ENCODE assay signal across 21 mouse cellular contexts in the genomic region with DNA sequence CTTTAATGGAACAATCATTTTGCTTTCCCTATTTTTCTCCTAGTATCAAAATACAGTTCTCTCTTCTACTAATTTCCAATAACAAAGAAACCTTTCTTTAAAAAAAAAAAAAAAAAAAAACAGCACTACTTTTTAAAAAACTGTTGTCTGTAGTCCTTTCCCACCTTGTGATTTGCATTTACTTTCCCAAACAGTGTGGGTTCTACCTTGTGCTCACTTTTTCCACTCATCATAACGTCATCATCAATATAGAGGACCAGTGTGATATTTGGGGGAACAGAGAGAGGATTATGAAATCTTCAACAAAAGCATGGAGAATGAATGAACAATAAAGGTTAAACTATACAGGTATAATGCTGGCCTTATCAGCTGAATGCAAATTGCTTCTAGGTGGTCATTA. TPM values are rescaled to one million over a fixed set of nuclear protein-coding genes. Genes with fewer than 3 reads are reported as not detected.
A peak's percentile ranks its signal among the peaks of the same experiment; 100 is the strongest.
DNase-seq lines count a peak whose midpoint lies in the region; ATAC-seq and TF ChIP-seq lines count a peak whose summit lies in the region.
"Had no signal": no experiment of that assay in that cellular context is flagged by ENCODE, and none has a peak within 500 bp of the region (broad histone marks: within the 10 kb centered on the region; RNA-seq: fewer than 3 reads in every experiment).

No protein-coding gene starts in this region.

- in situ Hi-C loops in CH12.LX (cut with MboI; ENCODE audit: low pct_ligation_motif_present, low pct_unique_long_range_greater_than_20kb, low sequenced_read_pairs) = no loop called here

- H3K27me3 ChIP-seq in CH12.LX (replicated peaks) = no peaks in the 10 kb centered on the region
- H3K27me3 ChIP-seq in splenic B cell, adult 2 months (ENCODE audit: control insufficient read depth, insufficient read depth, low read length, poor library complexity, severe bottlenecking) = no peaks in the 10 kb centered on the region
- H3K27me3 ChIP-seq: forebrain, embryonic 12.5 days; forebrain, embryonic 15.5 days; hindbrain, embryonic 12.5 days; hindbrain, embryonic 15.5 days; Patski had no signal

- no peak for TF ChIP-seq CTCF in CH12.LX (conservative IDR thresholded peaks at IDR 0.05 in 1 of 2, IDR thresholded peaks at IDR 0.05 in 1 of 2; ENCODE audit: low read depth in 2 of 2, low read length in 2 of 2)

- peaks cover 0 to 29% of the 10 kb centered on the region in 2 experiments for H3K36me3 ChIP-seq in CH12.LX (replicated peaks in 1 of 2; ENCODE audit: control insufficient read depth in 1 of 2, insufficient read depth in 1 of 2, low read length in 1 of 2)
- H3K36me3 ChIP-seq in splenic B cell, adult 2 months (ENCODE audit: control insufficient read depth, insufficient read depth, low read length, poor library complexity, severe bottlenecking) = no peaks in the 10 kb centered on the region
- H3K36me3 ChIP-seq: forebrain, embryonic 15.5 days; hindbrain, embryonic 15.5 days had no signal

- TF ChIP-seq RAD21 in CH12.LX (IDR thresholded peaks at IDR 0.05; ENCODE audit: low read depth, low read length) = no peak

- no peak overlapping the region for H3K27ac ChIP-seq in CH12.LX (ENCODE audit: insufficient read depth, low read depth)
- H3K27ac ChIP-seq: forebrain, embryonic 12.5 days; forebrain, embryonic 15.5 days; hindbrain, embryonic 12.5 days; hindbrain, embryonic 15.5 days had no signal

- no peak overlapping the region for H3K4me2 ChIP-seq in CH12.LX (ENCODE audit: insufficient read depth, low read depth, poor library complexity, severe bottlenecking)
- H3K4me2 ChIP-seq: forebrain, embryonic 12.5 days; forebrain, embryonic 15.5 days; heart, embryonic 11.5 days; hindbrain, embryonic 12.5 days; hindbrain, embryonic 15.5 days had no signal

- no peak for ATAC-seq in megakaryocyte-erythroid progenitor cell, adult 5-6 weeks (replicated peaks; ENCODE audit: low FRiP score, low TSS enrichment, poor library complexity, severe bottlenecking)
- ATAC-seq: forebrain, embryonic 15.5 days; intestine, embryonic 16.5 days; Patski had no signal

- DNase-seq in CD4-positive helper T cell, adult 2 months (ENCODE audit: low read depth, low spot score) = peak; percentile 42
- peak; percentile 64 for DNase-seq in CH12.LX (ENCODE audit: extremely low read depth)
- DNase-seq in induced T-regulatory cell, adult 2 months (ENCODE audit: low read depth) = peak; percentile 50
- peak; percentile 63 for DNase-seq in splenic B cell, adult 2 months (ENCODE audit: low read depth, low spot score)
- no peak for DNase-seq in ovary, adult 18-20 months (ENCODE audit: low spot score)
- DNase-seq in cerebellum, adult 11-12 months = no peak
- DNase-seq: adrenal gland, adult 2 months; adrenal gland, postnatal 14 days; cerebellum, adult 11 months; cerebellum, adult 9-10 months; cerebellum, postnatal 14 days; gastrocnemius, postnatal 25 days; kidney, adult 18-20 months had no signal

- TF ChIP-seq POLR2A in CH12.LX (IDR thresholded peaks at IDR 0.05; ENCODE audit: low read depth, low read length) = no peak

- H3K4me1 ChIP-seq in CH12.LX (ENCODE audit: control insufficient read depth in 1 of 2, insufficient read depth in 2 of 2) = peaks cover 4 to 14% of the 10 kb centered on the region in 2 experiments
- H3K4me1 ChIP-seq: forebrain, embryonic 12.5 days; forebrain, embryonic 15.5 days; hindbrain, embryonic 12.5 days; hindbrain, embryonic 15.5 days had no signal

- dilution Hi-C loops in CH12.LX (cut with MboI; ENCODE audit: extremely low pct_ligation_motif_present, extremely low pct_unique_long_range_greater_than_20kb, low sequenced_read_pairs) = no loop called here

- no peaks in the 10 kb centered on the region for H3K79me2 ChIP-seq in CH12.LX (replicated peaks; ENCODE audit: control insufficient read depth, extremely low read depth, insufficient read depth, poor library complexity, severe bottlenecking)

- no peaks in the 10 kb centered on the region for H3K9me3 ChIP-seq in CH12.LX (replicated peaks; ENCODE audit: low read length)
- H3K9me3 ChIP-seq: forebrain, embryonic 12.5 days; forebrain, embryonic 15.5 days; hindbrain, embryonic 12.5 days; hindbrain, embryonic 15.5 days had no signal

- no peak overlapping the region for H3K9ac ChIP-seq in CH12.LX (ENCODE audit: insufficient read depth, low read depth)
- H3K9ac ChIP-seq: forebrain, embryonic 12.5 days; forebrain, embryonic 15.5 days; hindbrain, embryonic 12.5 days; hindbrain, embryonic 15.5 days had no signal

- H3K4me3 ChIP-seq in CH12.LX (replicated peaks in 1 of 3; ENCODE audit: low read depth in 2 of 3, low read length in 2 of 3, poor library complexity in 1 of 3) = no peak overlapping the region
- H3K4me3 ChIP-seq: forebrain, embryonic 12.5 days; forebrain, embryonic 15.5 days; hindbrain, embryonic 12.5 days; hindbrain, embryonic 15.5 days had no signal

- TF ChIP-seq EP300 in CH12.LX (IDR thresholded peaks at IDR 0.05; ENCODE audit: low read length) = peak; percentile 89

TF ChIP-seq in CH12.LX, 34 proteins besides CTCF, POLR2A, EP300 and RAD21:
- TF ChIP-seq USF1 (IDR thresholded peaks at IDR 0.05; ENCODE audit: low read depth, low read length) = no peak
- TF ChIP-seq ZNF384 (IDR thresholded peaks at IDR 0.05; ENCODE audit: low read depth, low read length) = peak; percentile 96
- peak; percentile 96 for TF ChIP-seq JUND (conservative IDR thresholded peaks at IDR 0.05; ENCODE audit: low read depth, low read length)
- no peak for TF ChIP-seq HCFC1 (IDR thresholded peaks at IDR 0.05; ENCODE audit: low read depth, low read length)
- peak; percentile 70; the same call in 1 of the 2 replicates for TF ChIP-seq IRF4 (IDR thresholded peaks at IDR 0.05; ENCODE audit: low read depth, low read length)
- TF ChIP-seq BHLHE40 (IDR thresholded peaks at IDR 0.05; ENCODE audit: low read depth, low read length) = no peak; the same call in 1 of the 2 replicates
- TF ChIP-seq CHD1 (IDR thresholded peaks at IDR 0.05; ENCODE audit: low read depth, low read length) = no peak
- TF ChIP-seq ELF1 (IDR thresholded peaks at IDR 0.05; ENCODE audit: low read depth, low read length) = no peak
- peak; percentile 95 for TF ChIP-seq ETS1 (conservative IDR thresholded peaks at IDR 0.05; ENCODE audit: low read depth, low read length)
- no peak for TF ChIP-seq TBP (conservative IDR thresholded peaks at IDR 0.05; ENCODE audit: low read depth, low read length)
- peak; percentile 98 for TF ChIP-seq JUN (IDR thresholded peaks at IDR 0.05; ENCODE audit: insufficient read depth, low read depth, low read length)
- peak; percentile 81; the same call in 1 of the 2 replicates for TF ChIP-seq MEF2A (IDR thresholded peaks at IDR 0.05; ENCODE audit: borderline replicate concordance, low read depth, low read length)
- no peak for TF ChIP-seq UBTF (IDR thresholded peaks at IDR 0.05; ENCODE audit: low read depth, low read length)
- 0 out of 2 replicates have a peak, but pooled peaks have one; percentile 26 for TF ChIP-seq MYC (IDR thresholded peaks at IDR 0.05; ENCODE audit: low read depth, low read length)
- no peak for TF ChIP-seq MAX (IDR thresholded peaks at IDR 0.05; ENCODE audit: low read length)

RNA-seq across cellular contexts. Expression of gene Zfp654, which starts 27.0 kb away (rescaled TPM):
- total RNA-seq in CH12.LX (2012; rRNA removed) (5.2 and 7.1 TPM in 2 replicates), CH12.LX (2014; rRNA removed) (22.6 and 24.7 TPM in 2 replicates)
- 5.1 and 6.5 TPM in 2 replicates for polyA plus RNA-seq in CH12.LX (2012; ENCODE audit: insufficient read length, low read depth)
- total RNA-seq in megakaryocyte-erythroid progenitor cell, adult 5-6 weeks (2014; fragmentation: Nextera tagmentation) = 15.7 and 20.7 TPM in 2 replicates
- 18.2 and 25.3 TPM in 2 replicates for total RNA-seq in megakaryocyte-erythroid progenitor cell, adult 5-6 weeks (2017)

RNA-seq across cellular contexts. Expression of gene Cggbp1, which starts 27.3 kb away (rescaled TPM):
- total RNA-seq in CH12.LX (2012; rRNA removed) (38.5 and 42.1 TPM in 2 replicates), CH12.LX (2014; rRNA removed) (71.1 and 88.5 TPM in 2 replicates)
- 82.6 and 86.5 TPM in 2 replicates for polyA plus RNA-seq in CH12.LX (2012; ENCODE audit: insufficient read length, low read depth)
- 43.1 and 49.6 TPM in 2 replicates for total RNA-seq in megakaryocyte-erythroid progenitor cell, adult 5-6 weeks (2014; fragmentation: Nextera tagmentation)
- total RNA-seq in megakaryocyte-erythroid progenitor cell, adult 5-6 weeks (2017) = 56.0 and 66.2 TPM in 2 replicates

RNA-seq across cellular contexts. Expression of gene 4930453N24Rik, which starts 53.5 kb away (rescaled TPM):
- total RNA-seq in CH12.LX (2012; rRNA removed) = 26.6 and 38.9 TPM in 2 replicates
- total RNA-seq in CH12.LX (2014; rRNA removed) = 62.0 and 68.6 TPM in 2 replicates
- polyA plus RNA-seq in CH12.LX (2012; ENCODE audit: insufficient read length, low read depth) = 40.7 and 48.4 TPM in 2 replicates
- 46.7 and 55.1 TPM in 2 replicates for total RNA-seq in megakaryocyte-erythroid progenitor cell, adult 5-6 weeks (2014; fragmentation: Nextera tagmentation)
- total RNA-seq in megakaryocyte-erythroid progenitor cell, adult 5-6 weeks (2017) = 34.0 and 37.4 TPM in 2 replicates

Comparison
In these comparisons a context has a peak if more than half of its experiments do, and no peak if none do; other contexts are left out.
1. DNase-seq: peak in CD4-positive helper T cell, adult 2 months (single experiment), CH12.LX (single experiment), induced T-regulatory cell, adult 2 months (single experiment) and splenic B cell, adult 2 months (single experiment); none in ovary, adult 18-20 months (single experiment) and cerebellum, adult 11-12 months (single experiment).